13 mouse cellular contexts compared by ENCODE assay signal in the genomic region with DNA sequence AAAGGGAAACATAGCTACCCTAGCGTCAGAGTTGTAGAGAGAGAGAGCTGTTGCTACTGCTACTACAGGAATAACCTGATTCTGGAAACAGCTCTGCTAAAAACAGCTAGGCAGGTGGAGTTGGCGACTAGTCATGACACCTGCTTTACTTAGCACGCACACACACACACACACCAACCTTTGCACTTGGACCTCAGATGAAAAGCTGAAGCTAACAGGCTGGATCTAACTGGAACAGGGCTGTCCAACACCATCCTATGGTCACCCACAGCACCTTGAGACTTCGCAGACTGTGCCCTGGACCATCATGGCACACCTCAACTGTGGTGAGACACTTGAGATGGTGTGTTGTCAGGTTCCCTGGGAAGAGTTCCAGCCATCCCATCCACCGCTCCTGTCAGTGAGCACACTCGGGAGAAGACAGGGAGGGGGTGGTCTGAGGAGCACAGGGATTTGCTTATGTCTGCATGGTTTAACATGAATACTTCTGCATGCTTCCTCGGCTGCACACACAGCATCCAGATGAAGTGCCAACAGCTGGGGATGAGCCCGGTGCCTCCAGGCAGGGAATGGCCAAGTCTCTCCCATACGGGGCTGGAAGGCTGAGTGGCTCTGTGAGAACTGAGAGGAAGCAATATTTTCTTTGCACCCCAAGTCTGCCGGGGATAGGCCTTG. TPM values are rescaled to one million over a fixed set of nuclear protein-coding genes. Genes with fewer than 3 reads are reported as not detected.
DNase-seq lines count a peak whose midpoint lies in the region; ATAC-seq and TF ChIP-seq lines count a peak whose summit lies in the region.
"Had no signal": no experiment of that assay in that cellular context is flagged by ENCODE, and none has a peak within 500 bp of the region (broad histone marks: within the 10 kb centered on the region; RNA-seq: fewer than 3 reads in every experiment).

No protein-coding gene starts in this region.

- H3K27me3 ChIP-seq in forebrain, embryonic 11.5 days (ENCODE audit: control insufficient read depth, insufficient read depth, low read length): no peaks in the 10 kb centered on the region
- H3K27me3 ChIP-seq in forebrain, embryonic 10.5 days (ENCODE audit: poor library complexity, severe bottlenecking): no peaks in the 10 kb centered on the region
- no peaks in the 10 kb centered on the region for H3K27me3 ChIP-seq in liver, adult 2 months (ENCODE audit: control insufficient read depth, insufficient read depth, low read length)
- H3K27me3 ChIP-seq in liver, embryonic 12.5 days (replicated peaks): no peaks in the 10 kb centered on the region
- H3K27me3 ChIP-seq: embryonic facial prominence, embryonic 13.5 days had no signal

- H3K4me1 ChIP-seq in forebrain, embryonic 11.5 days (replicated peaks; ENCODE audit: control insufficient read depth, insufficient read depth, low read length): peaks cover 39% of the 10 kb centered on the region
- H3K4me1 ChIP-seq in forebrain, embryonic 10.5 days: peaks cover 90% of the 10 kb centered on the region
- H3K4me1 ChIP-seq in liver, adult 2 months (ENCODE audit: control insufficient read depth, insufficient read depth, low read length): peaks cover 36% of the 10 kb centered on the region
- H3K4me1 ChIP-seq in liver, embryonic 12.5 days: peaks cover 63% of the 10 kb centered on the region

- no peak for TF ChIP-seq POLR2A in liver, adult 2 months (IDR thresholded peaks at IDR 0.05; ENCODE audit: extremely low read depth, insufficient read depth, low read length)

- no peak overlapping the region for H3K9ac ChIP-seq in forebrain, embryonic 11.5 days (ENCODE audit: low read length)
- no peak overlapping the region for H3K9ac ChIP-seq in liver, adult 2 months (ENCODE audit: low read depth, low read length)
- no peak overlapping the region for H3K9ac ChIP-seq in liver, embryonic 12.5 days
- H3K9ac ChIP-seq: embryonic facial prominence, embryonic 13.5 days had no signal

- DNase-seq in forebrain, embryonic 11.5 days (ENCODE audit: low spot score): no peak
- no peak for DNase-seq in forebrain, embryonic 10.5 days (ENCODE audit: extremely low spot score, low spot score)
- peak; percentile 88 for DNase-seq in liver, adult 2 months (ENCODE audit: extremely low read depth, low read depth, low spot score)
- peak; percentile 63 for DNase-seq in Muller cell, postnatal 12 days (ENCODE audit: inconsistent ontology term)
- peak; percentile 45 for DNase-seq in kidney, postnatal 14 days
- no peak for DNase-seq in left cerebral cortex, adult 9 months (ENCODE audit: low spot score in 2 of 2)
- DNase-seq in heart, adult 8-10 months (ENCODE audit: low spot score): no peak
- DNase-seq: adrenal gland, postnatal 10 days; cerebellum, postnatal 36 days; heart, postnatal 14 days; lung, adult 18-20 months had no signal

- no peak overlapping the region for H3K4me3 ChIP-seq in forebrain, embryonic 11.5 days (ENCODE audit: low read depth, low read length)
- no peak overlapping the region for H3K4me3 ChIP-seq in forebrain, embryonic 10.5 days
- no peak overlapping the region for H3K4me3 ChIP-seq in liver, adult 2 months (ENCODE audit: insufficient read depth, low read depth, low read length)
- H3K4me3 ChIP-seq in liver, embryonic 12.5 days: no peak overlapping the region
- H3K4me3 ChIP-seq: embryonic facial prominence, embryonic 13.5 days had no signal

- ATAC-seq in forebrain, embryonic 11.5 days (replicated peaks; ENCODE audit: low FRiP score): 0 out of 2 replicates have a peak, but pooled peaks have one; percentile 21
- ATAC-seq in liver, embryonic 12.5 days: no peak

- H3K36me3 ChIP-seq in forebrain, embryonic 11.5 days (ENCODE audit: control insufficient read depth, insufficient read depth, low read length): no peaks in the 10 kb centered on the region
- H3K36me3 ChIP-seq in forebrain, embryonic 10.5 days (replicated peaks): peaks cover 9% of the 10 kb centered on the region
- no peaks in the 10 kb centered on the region for H3K36me3 ChIP-seq in liver, adult 2 months (ENCODE audit: control insufficient read depth, insufficient read depth, low read length)
- no peaks in the 10 kb centered on the region for H3K36me3 ChIP-seq in liver, embryonic 12.5 days

- H3K9me3 ChIP-seq in forebrain, embryonic 11.5 days (ENCODE audit: control insufficient read depth, low read length): no peaks in the 10 kb centered on the region
- peaks cover 4% of the 10 kb centered on the region for H3K9me3 ChIP-seq in forebrain, embryonic 10.5 days
- 0 out of 2 replicates have a peak, but pooled peaks cover 3% of the 10 kb centered on the region for H3K9me3 ChIP-seq in liver, embryonic 12.5 days (replicated peaks)

- 54% methylated on average over 10 of the region's 10 CpGs for WGBS in forebrain, embryonic 11.5 days
- 60% methylated on average over 10 of the region's 10 CpGs for WGBS in forebrain, embryonic 10.5 days
- 43% methylated on average over 10 of the region's 10 CpGs for WGBS in liver, adult 2 months
- WGBS in liver, embryonic 12.5 days (ENCODE audit: insufficient replicate concordance): 77% methylated on average over 10 of the region's 10 CpGs

- no peak overlapping the region for H3K27ac ChIP-seq in forebrain, embryonic 11.5 days (ENCODE audit: low read depth, low read length)
- no peak overlapping the region for H3K27ac ChIP-seq in forebrain, embryonic 10.5 days
- H3K27ac ChIP-seq in liver, adult 2 months (replicated peaks; ENCODE audit: insufficient read depth, low read depth, low read length): peak overlapping the region; percentile 49
- no peak overlapping the region for H3K27ac ChIP-seq in liver, embryonic 12.5 days
- H3K27ac ChIP-seq: embryonic facial prominence, embryonic 13.5 days had no signal

- H3K4me2 ChIP-seq in forebrain, embryonic 11.5 days (ENCODE audit: low read depth, low read length, severe bottlenecking): no peak overlapping the region
- H3K4me2 ChIP-seq in liver, embryonic 12.5 days: no peak overlapping the region
- H3K4me2 ChIP-seq: embryonic facial prominence, embryonic 13.5 days had no signal

- peaks cover 55% of the 10 kb centered on the region for H3K79me2 ChIP-seq in liver, adult 2 months (ENCODE audit: control insufficient read depth, insufficient read depth, low read length)

- TF ChIP-seq CTCF in liver, adult 2 months (IDR thresholded peaks at IDR 0.05; ENCODE audit: low read depth, low read length): no peak

RNA-seq across cellular contexts. Expression of a gene that starts 32.5 kb away (rescaled TPM):
- polyA plus RNA-seq in forebrain, embryonic 11.5 days (2014; fragmentation: Nextera tagmentation; extraction: Ambion mirVana): 12.7 and 15.7 TPM in 2 replicates
- polyA plus RNA-seq in forebrain, embryonic 10.5 days (2016; fragmentation: Nextera tagmentation; extraction: Ambion mirVana): 11.5 and 11.8 TPM in 2 replicates
- total RNA-seq in liver, adult 2 months (2014; rRNA removed): 17.6 and 22.1 TPM in 2 replicates
- polyA plus RNA-seq in liver, adult 2 months (2012; rRNA removed): 25.1 and 26.0 TPM in 2 replicates
- polyA plus RNA-seq in liver, embryonic 12.5 days (2016; fragmentation: Nextera tagmentation; extraction: Ambion mirVana): 5.0 and 5.8 TPM in 2 replicates
- 10 to 100 TPM in 3 of 4 experiments, 1 to 10 TPM in 1; 8.2 to 13.1 (median 12.1) TPM for total RNA-seq in heart, adult 8-10 months (2022)

RNA-seq across cellular contexts. Expression of a gene that starts 47.8 kb away (rescaled TPM):
- polyA plus RNA-seq in forebrain, embryonic 11.5 days (2014; fragmentation: Nextera tagmentation; extraction: Ambion mirVana): 14.4 and 16.0 TPM in 2 replicates
- 10.2 and 11.0 TPM in 2 replicates for polyA plus RNA-seq in forebrain, embryonic 10.5 days (2016; fragmentation: Nextera tagmentation; extraction: Ambion mirVana)
- total RNA-seq in liver, adult 2 months (2014; rRNA removed): 0.09 and 0.40 TPM in 2 replicates
- polyA plus RNA-seq in liver, adult 2 months (2012; rRNA removed): 0.61 and 0.82 TPM in 2 replicates
- polyA plus RNA-seq in liver, embryonic 12.5 days (2016; fragmentation: Nextera tagmentation; extraction: Ambion mirVana): 1.3 and 1.4 TPM in 2 replicates
- total RNA-seq in heart, adult 8-10 months (2022): 1 to 10 TPM; 1.2 to 2.0 (median 1.9) TPM

Comparison
In these comparisons a context has a peak if more than half of its experiments do, and no peak if none do; other contexts are left out.
1. DNase-seq: peak in liver, adult 2 months (single experiment), Muller cell, postnatal 12 days (single experiment) and kidney, postnatal 14 days (single experiment); none in forebrain, embryonic 11.5 days (single experiment), forebrain, embryonic 10.5 days (single experiment), left cerebral cortex, adult 9 months (0 of 2) and heart, adult 8-10 months (single experiment).